Mouse (Mus musculus) G1E (cell line): ENCODE data around the gene Scand1.

Experiments used
- CTCF ChIP-seq: IDR thresholded peaks from 2 replicates; pipeline ENCODE4 v1.5.1; 2012; ENCODE audit warnings: low read depth, low read length, inconsistent platforms, mixed read lengths
- POLR2AphosphoS5 ChIP-seq: IDR thresholded peaks from 2 replicates; pipeline ENCODE4 v1.6.1; 2012; ENCODE audit warnings: low read depth, low read length, inconsistent platforms; ENCODE audit not compliant: insufficient replicate concordance
- TAL1 ChIP-seq: conservative IDR thresholded peaks from 2 replicates; pipeline ENCODE4 v1.6.1; 2012; ENCODE audit warnings: low read depth, low read length, inconsistent platforms, mixed read lengths

GRCm38 (mm10) chr2:156310455-156310854 lies 2.0 kb downstream of the Scand1 start:
- TF ChIP-seq CTCF, result no peak
- TF ChIP-seq TAL1, result no peak
- TF ChIP-seq POLR2AphosphoS5, result no peak
